Mouse (Mus musculus) stomach, embryonic 15.5 days (tissue): ENCODE results near the gene Ptpn3. TPM values are rescaled to one million over a fixed set of nuclear protein-coding genes. Genes with fewer than 3 reads are reported as not detected.
A peak's percentile ranks its signal among the peaks of the same experiment; 100 is the strongest.

Source experiments
- ATAC-seq: fragments of 200-750 bp; cut with Nextera tagmentation; 2 replicates; pipeline ENCODE4 v1.8.0; 2017; ENCODE audit warnings: low read depth, moderate number of reproducible peaks, moderate TSS enrichment; ENCODE audit not compliant: insufficient read depth, low FRiP score
- H3K27ac ChIP-seq: fragments of 300-500 bp; sonication (generic); 2 replicates; pipeline ENCODE4 v1.5.1; 2015; ENCODE audit warnings: mild to moderate bottlenecking, inconsistent platforms
- H3K27me3 ChIP-seq: fragments of 300-500 bp; sonication (generic); replicated peaks from 2 replicates; pipeline ENCODE4 v1.6.1; 2015; ENCODE audit warnings: inconsistent platforms
- H3K36me3 ChIP-seq: fragments of 300-500 bp; sonication (generic); 2 replicates; pipeline ENCODE4 v1.6.1; 2015; ENCODE audit warnings: inconsistent platforms
- H3K4me1 ChIP-seq: fragments of 300-500 bp; sonication (generic); 2 replicates; pipeline ENCODE4 v1.6.1; 2015; ENCODE audit warnings: inconsistent platforms
- H3K4me2 ChIP-seq: fragments of 300-500 bp; sonication (generic); 2 replicates; pipeline ENCODE4 v1.6.1; 2015; ENCODE audit warnings: mild to moderate bottlenecking, inconsistent platforms
- H3K4me3 ChIP-seq: fragments of 300-500 bp; sonication (generic); replicated peaks from 2 replicates; pipeline ENCODE4 v1.5.1; 2015; ENCODE audit warnings: inconsistent platforms
- H3K9ac ChIP-seq: fragments of 300-500 bp; sonication (generic); 2 replicates; pipeline ENCODE4 v1.6.1; 2015; ENCODE audit warnings: inconsistent platforms
- H3K9me3 ChIP-seq: fragments of 300-500 bp; sonication (generic); 2 replicates; pipeline ENCODE4 v1.6.1; 2016; ENCODE audit warnings: inconsistent platforms
- WGBS: fragments of 180-500 bp; shearing (Covaris S2); methylation state at CpG from one replicate; pipeline ENCODE4 v1.1.7; 2015; 5-methylcytosine and 5-hydroxymethylcytosine counted together
- polyA plus RNA-seq: library from polyadenylated mRNA; unstranded; fragments of >200 nt; fragmentation: Nextera tagmentation; extraction: Ambion mirVana; gene quantifications from 2 replicates; pipeline ENCODE4 v1.2.1, GENCODE M21; 2015

The Ptpn3 gene
- polyA plus RNA-seq, 1 experiment from 2014 or later = 8.6 TPM

- Histone ChIP-seq H3K9ac (no peak overlapping the region), H3K9me3 (no peaks in the 10 kb centered on the region), H3K27me3 (no peaks in the 10 kb centered on the region), H3K27ac (no peak overlapping the region), H3K36me3 (no peaks in the 10 kb centered on the region), H3K4me1 (no peaks in the 10 kb centered on the region), H3K4me3 (no peak overlapping the region), H3K4me2 (no peak overlapping the region)
- 62% methylated on average over 8 of the region's 8 CpGs for WGBS
- ATAC-seq = no peak
Measured at GRCm38 (mm10) chr4:57312256-57313166, 10.9 kb upstream of the Ptpn3 start.

- Histone ChIP-seq H3K36me3 (no peaks in the 10 kb centered on the region), H3K4me3 (no peak overlapping the region), H3K27me3 (no peaks in the 10 kb centered on the region), H3K4me2 (no peak overlapping the region), H3K9me3 (no peaks in the 10 kb centered on the region), H3K4me1 (no peaks in the 10 kb centered on the region), H3K9ac (no peak overlapping the region), H3K27ac (no peak overlapping the region)
- ATAC-seq = no peak
- WGBS = 77% methylated on average over 4 of the region's 4 CpGs
Measured at GRCm38 (mm10) chr4:57311750-57312149, 10.1 kb upstream of the Ptpn3 start.

- H3K9me3 ChIP-seq = no peaks in the 10 kb centered on the region
- H3K4me2 ChIP-seq = peak overlapping the region; percentile 42
- no peaks in the 10 kb centered on the region for H3K36me3 ChIP-seq
- no peaks in the 10 kb centered on the region for H3K4me1 ChIP-seq
- H3K27ac ChIP-seq = no peak overlapping the region
- H3K27me3 ChIP-seq = no peaks in the 10 kb centered on the region
- 43% methylated on average over 26 of the region's 26 CpGs for WGBS
- H3K9ac ChIP-seq = no peak overlapping the region
- 0 out of 2 replicates have a peak, but pooled peaks have one; percentile 25 for ATAC-seq
- no peak overlapping the region for H3K4me3 ChIP-seq
Measured at GRCm38 (mm10) chr4:57308214-57309000, 6.8 kb upstream of the Ptpn3 start.

- H3K36me3 ChIP-seq = no peaks in the 10 kb centered on the region
- ATAC-seq = no peak
- WGBS = 66% methylated on average over 4 of the region's 4 CpGs
- no peaks in the 10 kb centered on the region for H3K9me3 ChIP-seq
- no peak overlapping the region for H3K4me3 ChIP-seq
- H3K27me3 ChIP-seq = no peaks in the 10 kb centered on the region
- no peak overlapping the region for H3K9ac ChIP-seq
- no peak overlapping the region for H3K4me2 ChIP-seq
- no peaks in the 10 kb centered on the region for H3K4me1 ChIP-seq
- no peak overlapping the region for H3K27ac ChIP-seq
Measured at GRCm38 (mm10) chr4:57307747-57308146, 6.1 kb upstream of the Ptpn3 start.

GRCm38 (mm10) chr4:57306260-57306659, 4.6 kb upstream of the Ptpn3 start:
- ATAC-seq = no peak
- no peaks in the 10 kb centered on the region for H3K9me3 ChIP-seq
- no peak overlapping the region for H3K9ac ChIP-seq
- H3K27ac ChIP-seq = no peak overlapping the region
- H3K4me1 ChIP-seq = no peaks in the 10 kb centered on the region
- no peak overlapping the region for H3K4me2 ChIP-seq
- H3K36me3 ChIP-seq = no peaks in the 10 kb centered on the region
- WGBS = 76% methylated on average over 4 of the region's 4 CpGs
- no peak overlapping the region for H3K4me3 ChIP-seq
- no peaks in the 10 kb centered on the region for H3K27me3 ChIP-seq

GRCm38 (mm10) chr4:57305644-57306043, 4.0 kb upstream of the Ptpn3 start:
- H3K27ac ChIP-seq = no peak overlapping the region
- no peak overlapping the region for H3K9ac ChIP-seq
- H3K4me1 ChIP-seq = peaks cover 3% of the 10 kb centered on the region
- no peak for ATAC-seq
- H3K4me3 ChIP-seq = no peak overlapping the region
- no peaks in the 10 kb centered on the region for H3K36me3 ChIP-seq
- no peaks in the 10 kb centered on the region for H3K27me3 ChIP-seq
- H3K9me3 ChIP-seq = no peaks in the 10 kb centered on the region
- no peak overlapping the region for H3K4me2 ChIP-seq
- WGBS = 44% methylated on average over 7 of the region's 7 CpGs

- H3K4me2 ChIP-seq = peak overlapping the region; percentile 97
- no peaks in the 10 kb centered on the region for H3K27me3 ChIP-seq
- H3K27ac ChIP-seq = peak overlapping the region; percentile 78
- H3K9me3 ChIP-seq = no peaks in the 10 kb centered on the region
- ATAC-seq = no peak
- peak overlapping the region; percentile 89 for H3K4me3 ChIP-seq
- peaks cover 15% of the 10 kb centered on the region for H3K4me1 ChIP-seq
- peak overlapping the region; percentile 79 for H3K9ac ChIP-seq
- WGBS = under 1% methylated on average over 37 of the region's 37 CpGs
- H3K36me3 ChIP-seq = no peaks in the 10 kb centered on the region
Measured at GRCm38 (mm10) chr4:57300469-57301409, 898 bp downstream of the Ptpn3 start.

GRCm38 (mm10) chr4:57299701-57300468, 1.8 kb downstream of the Ptpn3 start:
- H3K4me1 ChIP-seq = peaks cover 24% of the 10 kb centered on the region
- H3K27me3 ChIP-seq = no peaks in the 10 kb centered on the region
- ATAC-seq = peak; percentile 58
- under 1% methylated on average over 97 of the region's 97 CpGs for WGBS
- no peaks in the 10 kb centered on the region for H3K9me3 ChIP-seq
- peak overlapping the region; percentile 79 for H3K9ac ChIP-seq
- peak overlapping the region; percentile 97 for H3K4me2 ChIP-seq
- H3K36me3 ChIP-seq = no peaks in the 10 kb centered on the region
- peak overlapping the region; percentile 78 for H3K27ac ChIP-seq
- peak overlapping the region; percentile 89 for H3K4me3 ChIP-seq

- H3K27me3 ChIP-seq = no peaks in the 10 kb centered on the region
- ATAC-seq = no peak
- peak overlapping the region; percentile 78; the same call in 1 of the 2 replicates for H3K27ac ChIP-seq
- 4% methylated on average over 9 of the region's 9 CpGs for WGBS
- peaks cover 25% of the 10 kb centered on the region for H3K4me1 ChIP-seq
- H3K9me3 ChIP-seq = no peaks in the 10 kb centered on the region
- H3K4me2 ChIP-seq = peak overlapping the region; percentile 97
- peak overlapping the region; percentile 79 for H3K9ac ChIP-seq
- no peaks in the 10 kb centered on the region for H3K36me3 ChIP-seq
- peak overlapping the region; percentile 89 for H3K4me3 ChIP-seq
Measured at GRCm38 (mm10) chr4:57299308-57299700, 2.3 kb downstream of the Ptpn3 start.

- Histone ChIP-seq H3K27me3 (no peaks in the 10 kb centered on the region), H3K9me3 (no peaks in the 10 kb centered on the region), H3K4me1 (peaks cover 25% of the 10 kb centered on the region), H3K27ac (no peak overlapping the region), H3K36me3 (no peaks in the 10 kb centered on the region), H3K4me3 (no peak overlapping the region), H3K4me2 (no peak overlapping the region), H3K9ac (no peak overlapping the region)
- 67% methylated on average over 4 of the region's 4 CpGs for WGBS
- no peak for ATAC-seq
Measured at GRCm38 (mm10) chr4:57298181-57298580, 3.5 kb downstream of the Ptpn3 start.
